Mouse (Mus musculus): ENCODE measurements around the gene Gm11938.

Gm11938 gene

GRCm38 (mm10) chr11:99566530-99566929 lies 36.6 kb downstream of the Gm11938 start, which contains the start of gene Krtap3-1:
Krtap3-1 (minus strand) TSS chr11:99566630.
- no peak for DNase-seq

GRCm38 (mm10) chr11:99562580-99562979 lies 40.5 kb downstream of the Gm11938 start:
- DNase-seq: no peak

- no peak for DNase-seq
Measured at GRCm38 (mm10) chr11:99559366-99559765, 43.7 kb downstream of the Gm11938 start, which contains the start of gene Gm11939. Gm11939 (minus strand) TSS chr11:99559466.

DNA sequence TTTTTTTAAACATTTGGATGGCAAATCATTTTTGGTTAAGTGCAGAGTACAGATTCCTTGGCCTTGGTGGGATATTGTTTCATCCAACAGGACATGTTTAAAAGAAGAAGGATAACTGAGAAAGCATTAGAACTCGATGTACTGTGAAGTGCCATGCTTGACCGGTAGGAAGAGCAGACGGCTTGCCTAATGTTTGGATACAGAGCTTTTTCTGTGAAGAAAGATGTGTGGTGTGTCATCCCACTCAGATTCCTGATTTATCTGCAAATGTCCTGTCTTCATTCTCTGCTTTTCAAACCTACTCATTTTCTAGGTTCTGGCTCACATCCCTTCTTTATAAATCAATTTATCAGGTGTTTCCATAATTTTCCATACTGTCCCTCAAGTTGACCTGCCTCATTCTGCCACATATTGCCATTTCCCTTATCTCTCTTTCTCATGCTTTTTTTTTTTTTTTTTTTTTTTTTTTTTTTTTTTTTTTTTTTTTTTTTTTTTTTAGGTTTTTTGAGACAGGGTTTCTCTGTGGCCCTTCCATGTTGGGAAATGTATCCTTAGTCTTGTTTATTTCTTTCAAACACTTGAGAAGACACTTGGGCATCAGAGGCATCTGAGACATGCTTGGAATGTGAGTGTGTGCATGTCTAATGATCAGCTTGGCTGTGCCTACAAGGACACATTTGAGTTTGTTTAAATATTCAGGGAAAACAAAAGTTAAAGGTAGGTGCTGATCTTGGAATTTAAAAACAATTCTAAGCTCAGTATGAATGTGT lies 44.9 kb downstream of the Gm11938 start:
- DNase-seq: no peak

DNA sequence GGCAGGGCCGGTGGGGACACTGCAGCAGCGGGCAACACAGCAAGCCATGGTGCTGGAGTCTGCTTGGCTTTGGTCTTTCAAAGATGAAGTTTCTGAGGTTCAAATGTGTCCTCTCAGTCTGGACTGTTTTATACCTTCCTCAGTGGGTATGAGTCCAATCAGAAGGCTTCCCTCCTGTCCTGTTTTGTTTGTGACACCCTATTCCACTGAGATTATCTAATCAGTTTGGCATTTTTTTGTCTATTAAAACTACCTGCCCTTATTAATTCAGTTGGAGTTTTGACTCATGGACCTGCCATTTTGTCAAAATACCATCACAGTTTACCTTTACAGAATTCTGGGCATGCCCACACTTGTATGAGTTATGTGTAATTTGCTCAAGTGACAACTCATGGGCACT lies 46.4 kb downstream of the Gm11938 start, which contains the start of gene Krtap3-2:
Gene Krtap3-2 (minus strand): TSS at position 101 of the 400 bp plus-strand sequence.
- DNase-seq: no peak

- no peak for DNase-seq
Measured at GRCm38 (mm10) chr11:99556195-99556594, 46.9 kb downstream of the Gm11938 start.

All from heart, adult 11 months (tissue).